Mouse (Mus musculus) heart, postnatal 36 days (tissue): ENCODE measurements at regions not wholly inside any gene's neighbourhood (a gene's known extent, or its start where the extent isn't known, plus 50 kb on each side); places are given as distances from the start of the nearest gene placed in this dataset.

Experiments
- DNase-seq, 2 experiments: peaks; one replicate each; pipeline ENCODE4 v3.0.0; 2021 to 2022
- intact Hi-C: fragments of 180-260 bp; cut with DNase I; formaldehyde crosslinking; loops from one replicate; pipeline ENCODE4 v1.15.1; 2025

- intact Hi-C loops: no loop called here
- no peak for DNase-seq
These were observed 63.1 kb upstream of the Usp24 start for GRCm38 (mm10) chr4:106252946-106253345.

- no peak for DNase-seq
- intact Hi-C loops: no loop called here
These were observed 61.1 kb upstream of the Usp24 start for GRCm38 (mm10) chr4:106254761-106255475.

GRCm38 (mm10) chr4:106255959-106256609 is 59.9 kb upstream of the Usp24 start:
- intact Hi-C loops: no loop called here
- DNase-seq: peak; percentile 49 to 50

- intact Hi-C loops: no loop called here
- DNase-seq: no peak
These were observed 54.6 kb upstream of the Usp24 start for GRCm38 (mm10) chr4:106261404-106261803.

GRCm38 (mm10) chr4:106261901-106262560 is 54.0 kb upstream of the Usp24 start:
- intact Hi-C loops: no loop called here

GRCm38 (mm10) chr4:106262751-106263725 is 53.0 kb upstream of the Usp24 start:
- intact Hi-C loops: no loop called here
- DNase-seq: no peak

More at GRCm38 (mm10) chr4:106261901-106262560, 54.0 kb upstream of the Usp24 start:
- no peak for DNase-seq
